Mouse (Mus musculus): ENCODE results near the gene Adam12. TPM values are rescaled to one million over a fixed set of nuclear protein-coding genes. Genes with fewer than 3 reads are reported as not detected.

The Adam12 gene
- polyA plus RNA-seq, 1 experiment from 2014 or later = 8.8 TPM

DNA sequence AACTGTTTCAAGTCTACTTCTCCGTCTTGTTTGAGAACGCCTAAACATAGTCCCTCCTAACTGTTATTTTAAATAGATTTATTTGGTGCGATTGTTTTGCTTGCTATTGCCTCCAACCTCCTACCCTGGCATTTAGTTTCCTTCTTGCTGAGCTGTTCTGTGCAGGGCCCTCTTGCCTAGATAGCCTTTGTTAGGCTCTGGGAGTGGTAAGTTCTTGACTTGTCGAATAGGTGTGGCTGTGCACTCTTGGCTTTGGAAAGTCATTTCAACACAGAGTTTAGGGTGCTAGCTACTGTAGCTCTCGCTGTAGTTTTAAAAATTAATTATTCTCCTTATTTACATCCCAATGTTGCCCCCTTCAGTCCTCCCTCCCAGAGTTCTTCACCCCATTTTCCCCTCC is 222.8 kb downstream of the Adam12 start:
- Histone ChIP-seq H3K4me2 (no peak overlapping the region), H3K4me1 (ENCODE audit: control insufficient read depth, insufficient read depth, low read length) (no peaks in the 10 kb centered on the region), H3K27ac (ENCODE audit: low read depth, low read length) (no peak overlapping the region), H3K27me3 (ENCODE audit: control insufficient read depth, insufficient read depth, low read length) (no peaks in the 10 kb centered on the region), H3K4me3 (ENCODE audit: low read depth, low read length) (no peak overlapping the region), H3K9ac (ENCODE audit: low read depth, low read length) (no peak overlapping the region), H3K9me3 (replicated peaks; ENCODE audit: control insufficient read depth, low read length) (peaks cover 7% of the 10 kb centered on the region; the same call in 1 of the 2 replicates), H3K36me3 (ENCODE audit: control insufficient read depth, insufficient read depth, low read length) (no peaks in the 10 kb centered on the region)
- no peak for ATAC-seq (replicated peaks; ENCODE audit: insufficient number of reproducible peaks, low FRiP score, low TSS enrichment)
- 70% methylated on average over 5 of the region's 5 CpGs for WGBS (ENCODE audit: insufficient replicate concordance)

DNA sequence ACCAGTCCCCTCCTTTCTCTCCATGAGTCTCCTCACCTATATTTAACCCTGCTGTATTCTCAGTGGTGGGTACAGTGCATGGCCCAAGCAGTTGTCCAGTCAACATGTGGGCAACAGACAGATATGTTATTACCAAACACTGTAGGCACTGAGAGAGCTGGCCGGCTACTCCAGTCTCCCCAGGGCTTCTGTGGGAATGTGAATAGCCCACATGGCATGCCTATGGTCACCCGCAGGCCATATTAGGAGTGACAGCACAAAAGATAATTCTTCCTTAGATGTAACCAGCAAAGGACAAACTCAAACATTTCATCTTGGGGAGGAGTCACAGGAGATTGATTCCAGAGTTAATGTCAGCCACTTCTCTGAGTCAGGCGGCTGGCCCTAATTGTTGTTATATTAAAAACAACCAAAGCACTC is 224.0 kb downstream of the Adam12 start:
- Histone ChIP-seq H3K4me3 (ENCODE audit: low read depth, low read length) (no peak overlapping the region), H3K9ac (ENCODE audit: low read depth, low read length) (no peak overlapping the region), H3K9me3 (replicated peaks; ENCODE audit: control insufficient read depth, low read length) (peaks cover 7% of the 10 kb centered on the region; the same call in 1 of the 2 replicates), H3K4me2 (no peak overlapping the region), H3K27me3 (ENCODE audit: control insufficient read depth, insufficient read depth, low read length) (no peaks in the 10 kb centered on the region), H3K36me3 (ENCODE audit: control insufficient read depth, insufficient read depth, low read length) (no peaks in the 10 kb centered on the region), H3K4me1 (ENCODE audit: control insufficient read depth, insufficient read depth, low read length) (no peaks in the 10 kb centered on the region), H3K27ac (ENCODE audit: low read depth, low read length) (no peak overlapping the region)
- whole genome bisulfite sequencing (ENCODE audit: insufficient replicate concordance) = 65% methylated on average over 3 of the region's 3 CpGs
- no peak for ATAC-seq (replicated peaks; ENCODE audit: insufficient number of reproducible peaks, low FRiP score, low TSS enrichment)

DNA sequence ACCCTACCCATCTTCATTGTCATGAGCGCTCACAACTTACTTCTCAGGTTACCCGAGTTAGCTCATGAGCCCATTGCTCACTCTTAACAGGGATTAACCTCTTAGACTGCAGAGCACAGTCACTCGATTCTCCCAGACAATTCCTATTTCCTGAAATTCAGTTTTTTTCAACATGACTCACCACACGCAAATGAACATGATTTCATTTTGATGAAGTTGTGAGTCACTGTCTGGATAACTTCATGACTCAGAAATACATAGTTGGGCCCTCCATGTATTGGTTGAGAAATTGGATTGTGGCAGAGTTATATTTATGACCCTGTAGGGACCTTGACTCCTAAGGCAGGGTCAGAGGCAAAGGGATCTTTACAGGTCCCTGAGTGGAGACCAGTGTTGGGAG is 230.4 kb downstream of the Adam12 start:
- Histone ChIP-seq H3K4me1 (ENCODE audit: control insufficient read depth, insufficient read depth, low read length) (no peaks in the 10 kb centered on the region), H3K27ac (ENCODE audit: low read depth, low read length) (no peak overlapping the region), H3K4me3 (ENCODE audit: low read depth, low read length) (no peak overlapping the region), H3K4me2 (no peak overlapping the region), H3K27me3 (ENCODE audit: control insufficient read depth, insufficient read depth, low read length) (no peaks in the 10 kb centered on the region), H3K9me3 (replicated peaks; ENCODE audit: control insufficient read depth, low read length) (peaks cover 7% of the 10 kb centered on the region; the same call in 1 of the 2 replicates), H3K9ac (ENCODE audit: low read depth, low read length) (no peak overlapping the region), H3K36me3 (ENCODE audit: control insufficient read depth, insufficient read depth, low read length) (no peaks in the 10 kb centered on the region)
- 82% methylated on average over 4 of the region's 4 CpGs for WGBS (ENCODE audit: insufficient replicate concordance)
- no peak for ATAC-seq (replicated peaks; ENCODE audit: insufficient number of reproducible peaks, low FRiP score, low TSS enrichment)

DNA sequence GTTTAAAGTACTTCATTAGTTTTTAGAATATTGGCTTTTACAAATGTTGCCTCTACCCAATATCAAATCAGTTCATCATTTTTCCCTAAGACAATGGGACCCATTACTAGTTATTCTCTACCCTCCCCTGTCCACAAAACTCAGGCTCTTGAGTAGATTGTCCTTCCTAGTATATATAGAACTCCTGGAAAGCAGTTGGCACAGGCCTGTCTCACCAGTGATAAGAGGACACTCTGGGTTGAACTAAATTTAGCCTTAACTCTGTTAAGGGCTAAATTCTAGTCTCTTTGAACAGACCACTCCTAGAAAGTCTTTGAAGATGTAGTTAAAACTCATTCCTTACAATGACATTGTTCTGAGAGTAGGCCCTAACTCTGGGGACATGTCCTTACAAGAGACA is 241.0 kb downstream of the Adam12 start:
- Histone ChIP-seq H3K9me3 (replicated peaks; ENCODE audit: control insufficient read depth, low read length) (no peaks in the 10 kb centered on the region), H3K4me3 (ENCODE audit: low read depth, low read length) (no peak overlapping the region), H3K9ac (ENCODE audit: low read depth, low read length) (no peak overlapping the region), H3K36me3 (ENCODE audit: control insufficient read depth, insufficient read depth, low read length) (no peaks in the 10 kb centered on the region), H3K4me2 (no peak overlapping the region), H3K4me1 (ENCODE audit: control insufficient read depth, insufficient read depth, low read length) (peaks cover 4% of the 10 kb centered on the region; the same call in 1 of the 2 replicates), H3K27me3 (ENCODE audit: control insufficient read depth, insufficient read depth, low read length) (no peaks in the 10 kb centered on the region), H3K27ac (ENCODE audit: low read depth, low read length) (peak overlapping the region; percentile 47; the same call in 1 of the 2 replicates)
- no peak for ATAC-seq (replicated peaks; ENCODE audit: insufficient number of reproducible peaks, low FRiP score, low TSS enrichment)

DNA sequence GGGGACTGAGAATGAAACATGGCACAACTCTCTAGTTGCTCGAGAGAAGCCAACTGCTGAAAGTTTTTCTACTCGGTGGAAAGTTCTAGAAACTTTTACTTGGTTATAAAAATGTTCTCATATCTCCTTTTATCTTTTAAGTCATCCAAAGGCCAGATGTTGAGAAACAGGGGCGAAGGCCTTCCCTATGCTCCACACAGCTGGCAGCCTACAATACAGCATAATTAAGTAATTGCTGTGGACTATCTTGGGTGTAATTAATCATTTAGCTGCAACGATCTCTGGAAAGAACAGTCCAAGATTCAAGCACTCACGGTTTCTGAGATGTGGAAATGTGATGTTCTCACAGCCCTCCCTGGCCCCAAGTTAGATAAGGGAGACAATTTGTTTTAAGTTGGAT is 243.6 kb downstream of the Adam12 start:
- H3K27me3 ChIP-seq (ENCODE audit: control insufficient read depth, insufficient read depth, low read length) = no peaks in the 10 kb centered on the region
- 74% methylated on average over 5 of the region's 5 CpGs for WGBS (ENCODE audit: insufficient replicate concordance)
- no peaks in the 10 kb centered on the region for H3K36me3 ChIP-seq (ENCODE audit: control insufficient read depth, insufficient read depth, low read length)
- ATAC-seq (replicated peaks; ENCODE audit: insufficient number of reproducible peaks, low FRiP score, low TSS enrichment) = no peak
- H3K27ac ChIP-seq (ENCODE audit: low read depth, low read length) = no peak overlapping the region
- H3K9me3 ChIP-seq (replicated peaks; ENCODE audit: control insufficient read depth, low read length) = no peaks in the 10 kb centered on the region
- H3K4me3 ChIP-seq (ENCODE audit: low read depth, low read length) = no peak overlapping the region
- H3K4me1 ChIP-seq (ENCODE audit: control insufficient read depth, insufficient read depth, low read length) = peaks cover 4% of the 10 kb centered on the region; the same call in 1 of the 2 replicates
- no peak overlapping the region for H3K4me2 ChIP-seq
- no peak overlapping the region for H3K9ac ChIP-seq (ENCODE audit: low read depth, low read length)

DNA sequence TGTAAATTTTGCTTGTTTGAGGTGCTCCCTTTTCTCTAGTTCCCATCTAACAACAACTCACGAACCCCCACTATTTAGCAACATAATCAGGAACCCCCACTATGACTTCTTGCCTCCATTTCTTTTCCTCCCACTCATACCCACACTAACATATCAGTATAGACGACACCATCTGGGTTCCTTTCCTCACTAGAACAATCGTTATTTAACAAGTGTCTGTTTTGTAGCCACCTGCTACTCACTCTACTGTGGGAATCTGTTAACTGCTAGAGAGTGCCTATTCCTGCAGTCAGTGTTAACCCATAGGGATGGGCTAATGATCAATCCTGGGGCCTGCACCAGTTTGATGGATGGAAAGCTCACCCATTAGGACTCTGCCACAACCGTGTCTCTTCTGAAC is 245.7 kb downstream of the Adam12 start:
- Histone ChIP-seq H3K9me3 (replicated peaks; ENCODE audit: control insufficient read depth, low read length) (no peaks in the 10 kb centered on the region), H3K4me2 (no peak overlapping the region), H3K4me3 (ENCODE audit: low read depth, low read length) (no peak overlapping the region), H3K4me1 (ENCODE audit: control insufficient read depth, insufficient read depth, low read length) (peaks cover 2% of the 10 kb centered on the region; the same call in 1 of the 2 replicates), H3K9ac (ENCODE audit: low read depth, low read length) (no peak overlapping the region), H3K27me3 (ENCODE audit: control insufficient read depth, insufficient read depth, low read length) (no peaks in the 10 kb centered on the region), H3K36me3 (ENCODE audit: control insufficient read depth, insufficient read depth, low read length) (no peaks in the 10 kb centered on the region), H3K27ac (ENCODE audit: low read depth, low read length) (no peak overlapping the region)
- 82% methylated on average over 4 of the region's 4 CpGs for WGBS (ENCODE audit: insufficient replicate concordance)
- no peak for ATAC-seq (replicated peaks; ENCODE audit: insufficient number of reproducible peaks, low FRiP score, low TSS enrichment)

DNA sequence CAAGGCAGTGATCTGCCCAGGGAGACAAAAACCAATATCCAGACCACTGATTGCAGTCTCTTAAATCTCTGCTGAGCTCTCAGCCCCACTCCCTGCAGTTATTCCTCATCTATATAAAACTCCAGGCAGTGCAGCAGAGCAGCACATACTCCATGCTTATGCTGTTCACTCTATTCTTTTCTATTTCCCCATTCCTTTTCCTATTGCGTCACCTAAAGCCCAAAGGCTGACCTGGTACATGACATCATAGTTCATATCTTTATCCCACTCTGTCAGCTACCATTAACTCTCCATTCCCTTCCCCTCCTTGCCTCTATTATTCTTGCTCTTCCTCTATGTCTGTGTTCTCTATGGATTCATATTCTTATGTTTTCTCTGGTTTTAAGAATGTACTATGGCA is 246.3 kb downstream of the Adam12 start:
- Histone ChIP-seq H3K36me3 (ENCODE audit: control insufficient read depth, insufficient read depth, low read length) (no peaks in the 10 kb centered on the region), H3K9me3 (replicated peaks; ENCODE audit: control insufficient read depth, low read length) (no peaks in the 10 kb centered on the region), H3K27ac (ENCODE audit: low read depth, low read length) (no peak overlapping the region), H3K4me1 (ENCODE audit: control insufficient read depth, insufficient read depth, low read length) (peaks cover 2% of the 10 kb centered on the region; the same call in 1 of the 2 replicates), H3K9ac (ENCODE audit: low read depth, low read length) (no peak overlapping the region), H3K4me2 (no peak overlapping the region), H3K27me3 (ENCODE audit: control insufficient read depth, insufficient read depth, low read length) (no peaks in the 10 kb centered on the region), H3K4me3 (ENCODE audit: low read depth, low read length) (no peak overlapping the region)
- no peak for ATAC-seq (replicated peaks; ENCODE audit: insufficient number of reproducible peaks, low FRiP score, low TSS enrichment)
- 94% methylated on average over 1 of the region's 1 CpGs for whole genome bisulfite sequencing (ENCODE audit: insufficient replicate concordance)

DNA sequence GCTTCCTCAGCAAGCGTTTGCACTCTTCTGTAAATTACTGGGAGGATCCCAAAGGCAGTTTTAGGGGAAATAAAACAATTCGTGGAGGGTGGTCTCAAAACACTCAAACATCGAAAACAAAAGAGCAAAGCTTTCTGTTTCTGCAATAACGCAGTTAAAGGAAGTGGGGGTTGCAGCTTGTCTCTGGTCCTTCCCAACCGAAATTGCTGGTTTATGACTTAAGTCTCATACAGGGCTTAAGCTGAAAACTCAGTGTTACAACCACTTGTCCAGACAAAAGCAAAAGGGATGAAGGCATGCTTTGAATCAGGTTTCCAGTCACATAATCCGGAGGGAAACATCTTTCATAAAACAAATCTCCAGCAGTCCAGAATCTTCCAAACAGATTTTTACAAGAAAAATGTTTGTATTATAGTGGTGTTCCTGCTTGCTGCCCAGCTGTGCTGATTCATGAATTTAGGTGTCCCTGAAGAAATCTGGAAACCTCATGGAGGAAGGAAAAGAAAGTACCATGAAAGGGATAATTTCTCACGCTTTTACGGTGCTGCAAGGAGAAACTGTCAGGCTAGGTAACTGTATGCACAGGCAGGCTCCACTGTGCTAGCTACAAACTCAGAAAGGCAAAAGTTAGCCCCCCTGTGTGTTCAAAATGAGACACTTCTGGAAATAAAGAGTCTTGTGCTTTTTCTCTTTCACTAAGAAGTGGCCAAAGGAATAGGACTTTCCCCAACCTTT is 255.4 kb downstream of the Adam12 start:
- no peak overlapping the region for H3K4me3 ChIP-seq (ENCODE audit: low read depth, low read length)
- no peaks in the 10 kb centered on the region for H3K27me3 ChIP-seq (ENCODE audit: control insufficient read depth, insufficient read depth, low read length)
- no peak overlapping the region for H3K27ac ChIP-seq (ENCODE audit: low read depth, low read length)
- no peaks in the 10 kb centered on the region for H3K4me1 ChIP-seq (ENCODE audit: control insufficient read depth, insufficient read depth, low read length)
- WGBS (ENCODE audit: insufficient replicate concordance) = 70% methylated on average over 8 of the region's 8 CpGs
- no peak for ATAC-seq (replicated peaks; ENCODE audit: insufficient number of reproducible peaks, low FRiP score, low TSS enrichment)
- H3K9me3 ChIP-seq (replicated peaks; ENCODE audit: control insufficient read depth, low read length) = no peaks in the 10 kb centered on the region
- no peak overlapping the region for H3K9ac ChIP-seq (ENCODE audit: low read depth, low read length)
- H3K36me3 ChIP-seq (ENCODE audit: control insufficient read depth, insufficient read depth, low read length) = no peaks in the 10 kb centered on the region
- H3K4me2 ChIP-seq = no peak overlapping the region

DNA sequence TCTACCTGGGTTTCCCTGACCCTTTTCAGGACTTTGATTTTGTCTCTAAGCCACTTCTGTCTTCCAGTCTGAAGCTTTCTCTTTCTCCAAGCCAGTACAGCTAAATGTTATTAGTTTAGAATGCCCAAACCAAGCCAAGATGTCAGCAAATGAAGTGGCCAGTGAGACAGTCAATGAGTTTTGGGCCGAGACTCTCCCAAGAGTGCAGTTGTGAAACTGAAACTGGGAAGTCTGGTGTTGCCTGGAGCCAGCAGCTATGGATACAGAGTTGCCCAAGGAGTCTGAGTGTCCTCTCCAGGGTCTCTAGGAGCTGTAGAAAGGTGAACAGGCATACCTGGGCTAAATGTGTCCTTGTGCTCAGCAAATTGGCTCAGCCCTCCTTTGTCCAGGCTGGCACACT is 260.9 kb downstream of the Adam12 start:
- WGBS (ENCODE audit: insufficient replicate concordance) = 81% methylated on average over 1 of the region's 1 CpGs
- H3K27me3 ChIP-seq (ENCODE audit: control insufficient read depth, insufficient read depth, low read length) = no peaks in the 10 kb centered on the region
- ATAC-seq (replicated peaks; ENCODE audit: insufficient number of reproducible peaks, low FRiP score, low TSS enrichment) = no peak
- no peaks in the 10 kb centered on the region for H3K36me3 ChIP-seq (ENCODE audit: control insufficient read depth, insufficient read depth, low read length)
- 0 out of 2 replicates have a peak, but pooled peaks cover 3% of the 10 kb centered on the region for H3K4me1 ChIP-seq (ENCODE audit: control insufficient read depth, insufficient read depth, low read length)
- no peak overlapping the region for H3K4me2 ChIP-seq
- H3K9me3 ChIP-seq (replicated peaks; ENCODE audit: control insufficient read depth, low read length) = no peaks in the 10 kb centered on the region
- H3K9ac ChIP-seq (ENCODE audit: low read depth, low read length) = no peak overlapping the region
- no peak overlapping the region for H3K27ac ChIP-seq (ENCODE audit: low read depth, low read length)
- H3K4me3 ChIP-seq (ENCODE audit: low read depth, low read length) = no peak overlapping the region
